Mouse (Mus musculus) left cerebral cortex, postnatal 36 days (tissue): ENCODE measurements around the gene Prdm13. TPM values are rescaled to one million over a fixed set of nuclear protein-coding genes. Genes with fewer than 3 reads are reported as not detected.

ENCODE experiments used
- DNase-seq, 2 experiments: peaks; one replicate each; pipeline ENCODE4 v3.0.0; 2021 to 2022; ENCODE audit warnings: low spot score in 2 of 2, mixed read lengths in 1 of 2
- intact Hi-C: fragments of 180-260 bp; cut with DNase I; formaldehyde crosslinking; loops from one replicate; pipeline ENCODE4 v1.15.1; 2025
- total RNA-seq, 2 experiments: library from RNA; stranded (reverse); gene quantifications; 2 replicates each; pipeline ENCODE4 v1.2.3; 2021

Prdm13 gene
- total RNA-seq, 2 experiments from 2014 or later = not detected

- intact Hi-C loops = loop anchor here (10.0 kb wide), 1 partner anchor 805 kb away; the partner anchor contains the start of gene Pou3f2
- DNase-seq = no peak
Measured at GRCm38 (mm10) chr4:21679624-21680480, 5.9 kb downstream of the Prdm13 start.

DNA sequence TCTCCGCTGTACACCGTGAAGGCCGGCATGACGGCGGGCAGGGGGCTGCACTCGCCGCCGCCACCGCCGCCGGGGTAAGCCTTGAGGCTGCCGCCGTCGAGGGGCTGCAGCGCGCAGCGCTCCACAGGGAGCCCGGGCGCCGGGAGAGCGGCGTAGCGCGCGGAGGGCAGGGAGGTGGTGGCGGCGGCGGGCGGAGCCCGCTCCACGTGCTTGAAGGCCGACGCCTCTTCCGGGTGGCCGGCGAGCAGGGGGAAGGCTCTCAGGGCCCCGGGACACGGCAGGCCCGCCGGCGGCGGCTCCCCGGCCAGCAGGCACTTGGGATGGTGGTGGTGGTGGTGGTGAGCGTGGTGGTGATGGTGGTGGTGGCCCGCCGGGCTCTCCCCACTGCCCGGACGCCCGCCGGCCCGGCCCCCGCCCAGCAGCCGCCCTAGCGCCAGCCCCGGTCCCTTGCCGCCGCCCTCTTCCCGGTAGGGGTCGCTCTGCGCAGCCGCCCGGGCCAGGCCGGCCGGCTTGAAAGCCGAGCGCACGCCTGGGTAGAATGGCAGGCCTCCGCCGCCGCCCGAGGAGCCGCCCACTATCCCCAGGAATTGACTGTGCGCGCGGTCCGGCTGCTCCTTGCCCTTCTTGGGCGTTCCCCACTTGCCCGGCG is 6.7 kb downstream of the Prdm13 start:
- no peak for DNase-seq

GRCm38 (mm10) chr4:21678101-21678974 is 7.4 kb downstream of the Prdm13 start:
- intact Hi-C loops = no loop called here
- peak in 1 of 2 experiments; percentile 6 for DNase-seq

More for the DNA sequence above, 6.7 kb downstream of the Prdm13 start:
- intact Hi-C loops = no loop called here

GRCm38 (mm10) chr4:21674691-21675090 is 11.1 kb downstream of the Prdm13 start:
- DNase-seq = no peak
- intact Hi-C loops = no loop called here

DNA sequence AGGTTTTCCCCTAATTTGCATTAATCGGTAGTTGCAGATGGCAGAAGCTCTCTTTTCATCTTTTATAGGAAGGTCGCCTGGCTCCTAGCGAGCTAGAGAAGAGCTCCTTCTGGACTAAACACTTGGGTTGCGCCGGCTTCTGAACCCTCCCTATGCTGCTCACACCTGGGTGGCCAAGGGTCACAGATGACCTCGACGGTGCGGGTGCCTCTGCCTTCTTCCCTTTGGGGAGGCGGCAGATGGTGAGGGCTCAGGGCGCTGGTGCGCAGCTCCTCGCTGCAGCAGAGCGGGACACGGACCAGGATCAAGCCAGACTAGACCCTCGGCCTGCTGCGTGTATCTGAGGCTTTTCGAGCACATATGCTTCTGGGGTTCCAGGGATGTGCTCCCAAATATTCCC is 11.7 kb downstream of the Prdm13 start:
- intact Hi-C loops = no loop called here
- no peak for DNase-seq

DNA sequence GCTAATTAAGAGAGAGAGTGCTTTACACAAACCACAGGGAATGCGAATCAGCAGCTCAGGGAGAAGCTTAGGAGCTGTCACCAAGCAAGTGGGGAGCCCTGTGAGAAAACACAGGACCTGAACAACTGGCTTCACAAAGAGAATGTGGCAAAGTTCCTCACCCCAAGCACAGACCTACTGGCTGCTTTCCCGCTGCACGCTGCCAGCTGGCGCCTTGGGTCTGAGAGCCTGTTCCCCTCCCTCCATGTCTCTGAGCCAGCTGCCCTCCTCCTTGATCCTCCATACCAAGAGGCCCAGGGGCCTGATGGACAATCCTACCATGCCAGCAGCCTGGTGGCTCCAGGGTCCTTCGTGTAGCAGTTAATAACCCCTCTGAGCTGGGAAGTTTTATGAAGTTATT is 19.8 kb downstream of the Prdm13 start:
- peak in 1 of 2 experiments; percentile 7 for DNase-seq
- intact Hi-C loops = no loop called here

- intact Hi-C loops = no loop called here
- no peak for DNase-seq
Measured at GRCm38 (mm10) chr4:21658184-21658583, 27.6 kb downstream of the Prdm13 start.

DNA sequence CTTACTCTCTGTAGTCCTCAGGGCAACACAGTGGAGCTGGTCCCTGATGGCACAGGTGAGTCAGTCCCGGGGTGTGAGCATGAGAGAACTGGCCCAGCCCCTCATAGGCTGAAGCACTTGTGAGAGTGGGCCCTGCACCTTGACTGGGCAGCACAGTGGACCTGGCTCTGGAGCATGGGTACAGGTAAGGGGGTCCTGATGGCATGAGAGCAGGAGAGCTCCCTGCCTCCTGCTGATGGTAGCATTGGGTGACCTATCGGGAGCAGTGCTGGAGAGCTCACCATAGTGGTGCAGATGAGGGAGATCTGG is 56.5 kb downstream of the Prdm13 start:
- intact Hi-C loops = no loop called here
- no peak for DNase-seq

- intact Hi-C loops = no loop called here
- no peak for DNase-seq
Measured at GRCm38 (mm10) chr4:21628367-21629274, 57.1 kb downstream of the Prdm13 start.

Other genes with a start within 250 kb of the Prdm13 start
- gene Ccnc, start 41.7 kb upstream of the Prdm13 start, total RNA-seq = 10 to 100 TPM; 28.8 to 38.9 TPM
- gene Usp45, start 81.2 kb upstream of the Prdm13 start, total RNA-seq = 10 to 100 TPM; 49.4 to 54.4 TPM
- gene Tstd3, start 81.2 kb upstream of the Prdm13 start, total RNA-seq = 10 to 100 TPM; 21.1 to 23.1 TPM
- gene Pnisr, start 161.6 kb upstream of the Prdm13 start, total RNA-seq = 100 to 1,000 TPM; 123 to 247 TPM
- gene Coq3, start 193.7 kb upstream of the Prdm13 start, total RNA-seq = 10 to 100 TPM; 11.3 to 14.0 TPM
- gene Faxc, start 245.4 kb upstream of the Prdm13 start, total RNA-seq = 10 to 100 TPM; 72.7 to 75.4 TPM